Mouse (Mus musculus): ENCODE results near the gene Ocm. TPM values are rescaled to one million over a fixed set of nuclear protein-coding genes. Genes with fewer than 3 reads are reported as not detected.
A peak's percentile ranks its signal among the peaks of the same experiment; 100 is the strongest.
"Not testable (repeated sequence)": the region's sequence is repeated elsewhere in the genome, so short reads cannot be mapped to it uniquely, and the experiment has no call there.

The Ocm gene
- total RNA-seq (2022): not detected

GRCm38 (mm10) chr5:144026620-144027263 lies at the start of gene Ocm:
Gene Ocm, minus strand, starts transcription at chr5:144026670.
- DNase-seq: no peak

- no peak for DNase-seq
Measured at GRCm38 (mm10) chr5:144071249-144071648, 44.8 kb upstream of the Ocm start.

- no peak for DNase-seq
Measured at GRCm38 (mm10) chr5:144070064-144070463, 43.6 kb upstream of the Ocm start.

GRCm38 (mm10) chr5:144066036-144066435 lies 39.6 kb upstream of the Ocm start:
- DNase-seq: no peak

GRCm38 (mm10) chr5:144064093-144064492 lies 37.6 kb upstream of the Ocm start:
- no peak for DNase-seq

- DNase-seq: no peak
Measured at GRCm38 (mm10) chr5:144054340-144054739, 27.9 kb upstream of the Ocm start.

GRCm38 (mm10) chr5:144053450-144053849 lies 27.0 kb upstream of the Ocm start:
- no peak for DNase-seq

GRCm38 (mm10) chr5:144051268-144051667 lies 24.8 kb upstream of the Ocm start:
- DNase-seq: no peak

- DNase-seq: no peak
Measured at GRCm38 (mm10) chr5:144049881-144050280, 23.4 kb upstream of the Ocm start.

- DNase-seq: no peak
Measured at GRCm38 (mm10) chr5:144047324-144047723, 20.9 kb upstream of the Ocm start.

GRCm38 (mm10) chr5:144043166-144043565 lies 16.7 kb upstream of the Ocm start:
- no peak for DNase-seq

GRCm38 (mm10) chr5:144040720-144041364 lies 14.4 kb upstream of the Ocm start:
- peak; percentile 36 for DNase-seq

- no peak for DNase-seq
Measured at GRCm38 (mm10) chr5:144039886-144040285, 13.4 kb upstream of the Ocm start.

- no peak for DNase-seq
Measured at GRCm38 (mm10) chr5:144039156-144039675, 12.7 kb upstream of the Ocm start.

GRCm38 (mm10) chr5:144036952-144037351 lies 10.5 kb upstream of the Ocm start:
- DNase-seq: no peak

GRCm38 (mm10) chr5:144034567-144034966 lies 8.1 kb upstream of the Ocm start:
- DNase-seq: no peak

- DNase-seq: no peak
Measured at GRCm38 (mm10) chr5:144032491-144032890, 6.0 kb upstream of the Ocm start.

GRCm38 (mm10) chr5:144015845-144016244 lies 10.6 kb downstream of the Ocm start:
- DNase-seq: no peak

GRCm38 (mm10) chr5:144015312-144015650 lies 11.2 kb downstream of the Ocm start:
- no peak for DNase-seq

- peak; percentile 70 for DNase-seq
Measured at GRCm38 (mm10) chr5:144014551-144015311, 11.7 kb downstream of the Ocm start, which contains the start of gene Ccz1. Gene Ccz1, minus strand, starts transcription at chr5:144014877.

GRCm38 (mm10) chr5:144013366-144014134 lies 12.9 kb downstream of the Ocm start:
- not testable (repeated sequence) for DNase-seq

GRCm38 (mm10) chr5:144002461-144003192 lies 23.8 kb downstream of the Ocm start:
- no peak for DNase-seq

Data from adrenal gland, adult 8-10 months (tissue).